Mouse (Mus musculus) B cell, adult 67 days (primary cell): ENCODE measurements around the gene Tectb. TPM values are rescaled to one million over a fixed set of nuclear protein-coding genes. Genes with fewer than 3 reads are reported as not detected.

Source experiments
- total RNA-seq, 2 experiments: library from RNA; stranded (reverse); gene quantifications; 4 replicates each; pipeline ENCODE4 v1.2.4; 2023

Tectb gene
- not detected for total RNA-seq

GRCm38 (mm10) chr19:55180433-55180832 is at the start of gene Tectb:
Gene Tectb, plus strand, starts transcription at chr19:55180733.

GRCm38 (mm10) chr19:55241186-55241645 is 60.7 kb downstream of the Tectb start, which contains the start of gene Gucy2g:
Gene Gucy2g, minus strand, starts transcription at chr19:55241236.

Other genes with a start within 250 kb of the Tectb start
- gene Gpam, start 53.5 kb upstream of the Tectb start, total RNA-seq, result 10 to 100 TPM in 1 of 2 experiments, 1 to 10 TPM in 1; 8.7 to 11.5 TPM
- gene Gucy2g, start 60.5 kb downstream of the Tectb start, total RNA-seq, result not detected
- 10 to 100 TPM; 44.1 to 45.7 TPM for gene Acsl5, start 71.2 kb downstream of the Tectb start, total RNA-seq
- gene Zdhhc6, start 135.3 kb downstream of the Tectb start, total RNA-seq, result 10 to 100 TPM; 34.7 to 48.1 TPM
- 10 to 100 TPM; 42.5 to 47.2 TPM for gene Vti1a, start 135.6 kb downstream of the Tectb start, total RNA-seq